Comparison of ENCODE assay signal across 8 mouse cellular contexts in genomic region chr1:165658602-165659001, GRCm38 (mm10). TPM values are rescaled to one million over a fixed set of nuclear protein-coding genes. Genes with fewer than 3 reads are reported as not detected.
DNase-seq lines count a peak whose midpoint lies in the region; ATAC-seq and TF ChIP-seq lines count a peak whose summit lies in the region.

No protein-coding gene starts in this region.

- no peak overlapping the region for H3K4me2 ChIP-seq in heart, embryonic 11.5 days
- no peak overlapping the region for H3K4me2 ChIP-seq in hindbrain, embryonic 12.5 days (replicated peaks)

- H3K4me3 ChIP-seq in heart, embryonic 11.5 days (ENCODE audit: low read depth, low read length), result no peak overlapping the region
- H3K4me3 ChIP-seq in hindbrain, embryonic 12.5 days, result no peak overlapping the region

- ATAC-seq in heart, embryonic 11.5 days (replicated peaks; ENCODE audit: insufficient number of reproducible peaks, low FRiP score, low TSS enrichment), result no peak
- ATAC-seq in erythroid progenitor cell, adult 5-6 weeks (replicated peaks; ENCODE audit: low FRiP score, poor library complexity, severe bottlenecking), result 0 out of 2 replicates have a peak, but pooled peaks have one; percentile 51
- ATAC-seq in hindbrain, embryonic 12.5 days (ENCODE audit: low FRiP score), result peak; percentile 36; the same call in 1 of the 2 replicates

- peaks cover 16% of the 10 kb centered on the region for H3K4me1 ChIP-seq in heart, embryonic 11.5 days (ENCODE audit: control insufficient read depth, insufficient read depth, low read length)
- H3K4me1 ChIP-seq in hindbrain, embryonic 12.5 days, result peaks cover 8% of the 10 kb centered on the region

- H3K9ac ChIP-seq in heart, embryonic 11.5 days (ENCODE audit: low read depth, low read length), result no peak overlapping the region
- H3K9ac ChIP-seq in hindbrain, embryonic 12.5 days, result no peak overlapping the region

- no peak overlapping the region for H3K27ac ChIP-seq in heart, embryonic 11.5 days (ENCODE audit: low read depth, low read length)
- H3K27ac ChIP-seq in hindbrain, embryonic 12.5 days, result no peak overlapping the region

- H3K9me3 ChIP-seq in heart, embryonic 11.5 days (replicated peaks; ENCODE audit: control insufficient read depth, low read length), result no peaks in the 10 kb centered on the region
- no peaks in the 10 kb centered on the region for H3K9me3 ChIP-seq in hindbrain, embryonic 12.5 days (replicated peaks)

- no peaks in the 10 kb centered on the region for H3K27me3 ChIP-seq in heart, embryonic 11.5 days (ENCODE audit: control insufficient read depth, insufficient read depth, low read length)
- no peaks in the 10 kb centered on the region for H3K27me3 ChIP-seq in hindbrain, embryonic 12.5 days

- peak; percentile 95 for DNase-seq in heart, adult 11 months
- DNase-seq in brain, embryonic 14.5 days (ENCODE audit: low read depth), result peak; percentile 88
- DNase-seq in layer of hippocampus, postnatal 14 days (ENCODE audit: low spot score in 2 of 2), result peak; percentile 59 to 83
- DNase-seq in lung, postnatal 10 days, result peak; percentile 89
- peak; percentile 68 for DNase-seq in right cerebral cortex, postnatal 14 days

- peaks cover 23% of the 10 kb centered on the region for H3K36me3 ChIP-seq in heart, embryonic 11.5 days (ENCODE audit: control insufficient read depth, insufficient read depth, low read length)
- no peaks in the 10 kb centered on the region for H3K36me3 ChIP-seq in hindbrain, embryonic 12.5 days

- 47% methylated on average over 5 of the region's 5 CpGs for WGBS in heart, embryonic 11.5 days (ENCODE audit: insufficient replicate concordance)
- WGBS in hindbrain, embryonic 12.5 days, result 35% methylated on average over 5 of the region's 5 CpGs

- TF ChIP-seq POLR2A in brain, embryonic 14.5 days (IDR thresholded peaks at IDR 0.05; ENCODE audit: borderline replicate concordance, extremely low read depth, insufficient read depth, insufficient read length, poor library complexity, severe bottlenecking), result no peak

- peak; percentile 68; the same call in 1 of the 2 replicates for TF ChIP-seq CTCF in brain, embryonic 14.5 days (IDR thresholded peaks at IDR 0.05; ENCODE audit: borderline replicate concordance, extremely low read depth, insufficient read depth, insufficient read length)

RNA-seq across cellular contexts. Expression of gene Mpzl1, which starts 24.3 kb away (rescaled TPM):
- polyA plus RNA-seq in heart, embryonic 11.5 days (2014; fragmentation: Nextera tagmentation; extraction: Ambion mirVana), result 129 and 143 TPM in 2 replicates
- 142 and 156 TPM in 2 replicates for polyA plus RNA-seq in brain, embryonic 14.5 days (2012; rRNA removed)
- total RNA-seq in erythroid progenitor cell, adult 5-6 weeks (2015; ENCODE audit: low replicate concordance), result 2.9 and 31.0 TPM in 2 replicates
- 3.0 TPM in 1 of 2 replicates, not detected in the other for total RNA-seq in erythroid progenitor cell, adult 5-6 weeks (2017; ENCODE audit: low replicate concordance)
- 140 and 148 TPM in 2 replicates for polyA plus RNA-seq in hindbrain, embryonic 12.5 days (2016; fragmentation: Nextera tagmentation; extraction: Ambion mirVana)
- total RNA-seq in layer of hippocampus, postnatal 14 days (2021), result 10 to 100 TPM; 73.9 to 80.1 TPM

RNA-seq across cellular contexts. Expression of gene Rcsd1, which starts 51.0 kb away (rescaled TPM):
- 85.4 and 91.8 TPM in 2 replicates for polyA plus RNA-seq in heart, embryonic 11.5 days (2014; fragmentation: Nextera tagmentation; extraction: Ambion mirVana)
- 7.9 and 10.1 TPM in 2 replicates for polyA plus RNA-seq in brain, embryonic 14.5 days (2012; rRNA removed)
- 8.8 and 9.4 TPM in 2 replicates for total RNA-seq in erythroid progenitor cell, adult 5-6 weeks (2015; ENCODE audit: low replicate concordance)
- total RNA-seq in erythroid progenitor cell, adult 5-6 weeks (2017; ENCODE audit: low replicate concordance), result 19.9 and 23.1 TPM in 2 replicates
- 16.8 and 18.4 TPM in 2 replicates for polyA plus RNA-seq in hindbrain, embryonic 12.5 days (2016; fragmentation: Nextera tagmentation; extraction: Ambion mirVana)
- total RNA-seq in layer of hippocampus, postnatal 14 days (2021), result 1 to 10 TPM; 6.3 to 8.7 TPM
